Mouse (Mus musculus) CD8-positive naive resting alpha-beta T cell, adult 57 days (primary cell): ENCODE measurements around the gene Pithd1. TPM values are rescaled to one million over a fixed set of nuclear protein-coding genes. Genes with fewer than 3 reads are reported as not detected.

ENCODE experiments used
- total RNA-seq: library from RNA; stranded (reverse); gene quantifications from one replicate; pipeline ENCODE4 v1.2.4, GENCODE M21; 2023

Gene Pithd1
- 33.2 TPM for total RNA-seq

GRCm38 (mm10) chr4:135986943-135987710, at the start of gene Pithd1:
TSS of gene Pithd1 (minus strand) at chr4:135987264.

GRCm38 (mm10) chr4:136021549-136022047, 34.5 kb upstream of the Pithd1 start, which contains the start of gene Eloa:
TSS of gene Eloa (minus strand) at chr4:136021763.

GRCm38 (mm10) chr4:135972556-135972906, 14.5 kb downstream of the Pithd1 start, which contains the start of gene Lypla2:
TSS of gene Lypla2 (minus strand) at chr4:135972626.

GRCm38 (mm10) chr4:135963457-135964193, 23.4 kb downstream of the Pithd1 start, which contains the start of gene Gale:
TSS of gene Gale (plus strand) at chr4:135963727.

DNA sequence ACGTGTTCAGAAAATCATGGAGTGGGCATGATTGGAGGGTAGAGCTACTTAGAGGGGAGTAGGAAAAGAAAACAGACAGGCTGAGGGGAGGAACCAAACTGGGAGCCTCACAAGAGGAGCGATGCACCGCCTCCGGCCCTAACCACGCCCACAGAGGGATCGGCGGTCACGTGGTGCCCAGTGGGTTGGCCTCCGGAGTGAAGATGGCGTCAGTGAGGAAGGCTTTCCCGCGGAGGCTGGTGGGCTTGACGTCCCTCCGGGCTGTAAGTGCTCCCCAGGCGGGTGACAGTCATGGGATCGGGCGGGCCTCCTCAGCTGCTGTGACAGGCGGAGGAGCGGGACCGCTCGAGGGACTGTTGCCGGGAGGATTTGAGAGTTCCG, 40.8 kb downstream of the Pithd1 start, which contains the start of gene Hmgcl:
Hmgcl (plus strand) TSS at position 171 of the 381 bp plus-strand sequence.

Other genes with a start within 250 kb of the Pithd1 start
- gene Myom3, start 227.5 kb downstream of the Pithd1 start, total RNA-seq = not detected
- gene Srsf10, start 131.5 kb downstream of the Pithd1 start, total RNA-seq = 112 TPM
- gene Pnrc2, start 113.4 kb downstream of the Pithd1 start, total RNA-seq = 84.5 TPM
- gene Cnr2, start 91.9 kb downstream of the Pithd1 start, total RNA-seq = 34.4 TPM
- 47.9 TPM for gene Fuca1, start 66.5 kb downstream of the Pithd1 start, total RNA-seq
- gene Hmgcl, start 40.8 kb downstream of the Pithd1 start, total RNA-seq = 23.6 TPM
- 3.9 TPM for gene Gale, start 23.5 kb downstream of the Pithd1 start, total RNA-seq
- 102 TPM for gene Lypla2, start 14.6 kb downstream of the Pithd1 start, total RNA-seq
- 37.6 TPM for gene Eloa, start 34.5 kb upstream of the Pithd1 start, total RNA-seq
- 1,297 TPM for gene Rpl11, start 66.2 kb upstream of the Pithd1 start, total RNA-seq
- 24.1 TPM for gene Id3, start 156.2 kb upstream of the Pithd1 start, total RNA-seq
- 25.4 TPM for gene E2f2, start 185.1 kb upstream of the Pithd1 start, total RNA-seq
- gene Asap3, start 219.1 kb upstream of the Pithd1 start, total RNA-seq = 0.15 TPM